Mouse (Mus musculus) lung, adult 18-20 months (tissue): Measurements from ENCODE around the gene Gm7271.

Experiments used
- DNase-seq, 2 experiments: peaks; one replicate each; pipeline ENCODE4 v3.0.0; 2022; ENCODE audit warnings: mixed read lengths in 2 of 2

The Gm7271 gene

GRCm38 (mm10) chr5:76483811-76484210 lies at the start of gene Gm7271:
Gene Gm7271 (plus strand): TSS chr5:76484040.
- no peak for DNase-seq

- peak; percentile 73 to 85 for DNase-seq
Measured at GRCm38 (mm10) chr5:76437100-76437499, 46.7 kb upstream of the Gm7271 start.

GRCm38 (mm10) chr5:76437696-76438095 lies 46.1 kb upstream of the Gm7271 start:
- no peak for DNase-seq

GRCm38 (mm10) chr5:76441431-76441830 lies 42.4 kb upstream of the Gm7271 start:
- no peak for DNase-seq

- DNase-seq, result no peak
Measured at GRCm38 (mm10) chr5:76474931-76475330, 8.9 kb upstream of the Gm7271 start.

DNA sequence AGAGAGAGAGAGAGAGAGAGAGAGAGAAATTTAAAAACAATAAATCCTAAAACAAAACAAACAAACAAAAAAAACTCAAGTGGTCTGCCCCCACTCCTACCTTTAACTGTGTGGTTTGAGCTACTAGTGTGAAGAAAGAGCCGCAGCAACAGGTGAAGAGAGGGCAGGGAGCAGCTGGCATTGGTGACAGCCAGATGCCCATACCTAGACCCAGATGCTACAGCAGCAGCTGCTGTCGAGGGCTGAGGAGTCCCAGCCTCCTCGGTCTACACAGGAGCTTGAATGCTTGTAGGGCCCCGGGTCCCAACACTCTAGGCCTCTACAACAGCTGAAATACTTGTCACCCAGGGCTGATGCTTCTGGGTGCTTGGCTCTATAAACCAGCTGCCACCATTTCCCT lies 7.0 kb upstream of the Gm7271 start:
- DNase-seq, result no peak

GRCm38 (mm10) chr5:76477764-76478163 lies 6.1 kb upstream of the Gm7271 start:
- DNase-seq, result no peak

- DNase-seq, result no peak
Measured at GRCm38 (mm10) chr5:76495126-76495525, 11.3 kb downstream of the Gm7271 start.

GRCm38 (mm10) chr5:76522446-76522845 lies 38.6 kb downstream of the Gm7271 start:
- no peak for DNase-seq

DNA sequence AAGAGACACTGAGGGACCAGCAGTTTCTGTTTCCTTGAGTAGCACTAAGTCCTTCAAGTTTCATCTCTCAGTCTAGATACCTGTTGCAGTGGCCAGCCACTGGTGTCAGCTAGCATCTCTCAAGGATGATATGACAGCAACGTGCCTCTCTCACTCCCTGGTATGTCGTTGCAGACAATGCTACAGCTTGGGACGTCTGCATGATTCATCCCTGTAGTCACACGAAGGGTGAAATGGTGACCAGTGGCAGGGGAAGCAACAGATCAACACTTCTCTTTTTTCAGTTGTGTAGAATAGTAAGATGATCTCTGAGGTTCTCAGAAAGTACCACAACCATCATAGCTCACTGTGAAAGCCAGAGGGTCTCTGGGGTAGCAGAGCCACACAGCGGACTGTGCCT lies 40.8 kb downstream of the Gm7271 start:
- no peak for DNase-seq

DNA sequence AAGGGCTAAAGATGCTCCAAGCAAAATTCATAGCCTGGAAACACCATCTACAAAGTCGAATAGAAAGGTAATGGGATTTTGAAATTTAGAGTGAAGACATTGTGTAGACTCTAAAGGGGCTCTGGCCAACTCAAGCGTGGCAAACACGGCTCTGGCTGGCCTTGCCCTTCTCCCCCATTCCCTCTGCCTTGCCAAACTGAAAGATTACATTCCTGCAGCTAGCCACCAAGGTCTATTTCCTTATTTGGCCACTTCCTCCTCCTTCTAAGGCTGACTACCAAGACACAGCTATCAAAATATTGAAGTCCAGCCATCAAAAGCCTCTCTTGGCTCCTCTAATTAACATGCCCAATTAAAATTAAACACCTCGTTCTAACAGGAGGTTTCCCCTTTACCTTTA lies 41.2 kb downstream of the Gm7271 start:
- no peak for DNase-seq

- no peak for DNase-seq
Measured at GRCm38 (mm10) chr5:76525829-76526228, 42.0 kb downstream of the Gm7271 start.

DNA sequence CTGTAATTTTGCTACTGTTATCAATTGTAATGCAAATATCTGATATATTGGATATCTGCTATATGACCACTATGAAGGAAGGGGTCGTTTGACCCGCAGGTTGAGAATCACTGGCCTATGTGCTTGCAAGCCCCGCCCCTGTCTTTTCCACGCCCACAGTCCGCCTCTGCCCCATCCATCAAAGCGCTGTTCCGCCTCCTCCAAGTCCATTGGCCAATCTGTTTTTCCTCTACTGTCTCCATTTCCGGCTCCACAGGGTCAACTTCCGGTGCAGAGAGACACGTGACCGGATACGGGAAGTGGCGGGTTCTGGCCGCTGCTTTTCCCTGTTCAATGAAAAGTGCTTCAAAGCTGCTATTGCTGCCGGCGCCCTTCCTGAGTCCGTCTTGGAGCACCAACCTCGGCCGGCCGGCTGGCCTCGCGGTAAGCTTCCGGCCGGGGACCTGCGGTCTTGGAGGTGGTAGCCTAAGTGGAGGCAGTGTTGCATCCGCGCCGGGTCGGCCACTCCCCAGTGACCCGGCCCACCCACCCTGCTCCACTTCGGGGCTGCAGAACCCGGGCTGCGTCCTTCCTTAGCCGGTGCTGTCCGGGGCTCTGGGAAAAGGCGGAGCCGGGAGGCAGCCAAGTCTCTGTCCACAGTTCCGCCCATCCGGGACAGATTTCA lies 45.3 kb downstream of the Gm7271 start, which contains the start of gene Exoc1:
Gene Exoc1 (plus strand): TSS at position 272 of the 664 bp plus-strand sequence.
- peak; percentile 95 to 96 for DNase-seq

GRCm38 (mm10) chr5:76529704-76530066 lies 45.8 kb downstream of the Gm7271 start:
- DNase-seq, result no peak

DNA sequence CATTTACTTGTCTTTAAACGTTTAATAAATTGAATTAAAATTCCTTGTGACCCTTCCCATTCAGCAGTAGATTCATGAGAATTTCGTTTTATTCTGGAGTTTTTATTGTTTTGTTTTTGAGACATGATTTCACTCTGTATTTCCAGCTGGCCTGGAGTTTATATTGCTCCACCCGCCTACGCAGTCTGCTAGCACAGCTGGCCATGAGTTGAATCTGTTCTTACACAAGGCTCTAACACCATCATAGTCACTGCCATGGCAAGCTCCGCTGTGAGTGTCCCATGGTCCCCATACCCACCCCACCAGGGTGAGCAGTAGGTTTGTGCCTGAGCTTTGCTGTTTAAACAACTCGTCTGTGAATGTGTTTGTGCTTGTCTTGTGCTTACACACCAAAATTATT lies 49.3 kb downstream of the Gm7271 start:
- DNase-seq, result no peak

DNA sequence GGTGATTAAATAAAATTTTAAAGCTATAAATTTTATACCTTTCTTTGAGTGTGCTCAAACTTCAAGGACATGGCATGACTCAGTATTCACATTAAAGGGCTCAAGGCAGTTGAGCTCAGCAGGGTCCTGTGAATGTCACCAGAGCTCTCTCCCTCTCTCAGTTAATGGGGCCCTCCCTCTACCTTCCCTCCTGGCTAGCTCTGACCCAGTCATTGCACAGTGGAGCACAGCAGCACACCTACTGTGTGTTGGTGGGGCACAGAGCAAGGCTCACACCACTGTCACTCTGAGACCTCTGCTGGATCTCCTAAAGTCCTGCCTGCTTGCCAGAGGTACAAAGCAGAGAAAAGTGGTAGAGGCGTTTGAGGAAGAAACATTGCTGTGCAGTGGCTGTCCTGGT lies 52.4 kb downstream of the Gm7271 start:
- no peak for DNase-seq

- DNase-seq, result no peak
Measured at GRCm38 (mm10) chr5:76537578-76537977, 53.7 kb downstream of the Gm7271 start.

GRCm38 (mm10) chr5:76540181-76540580 lies 56.3 kb downstream of the Gm7271 start:
- DNase-seq, result peak in 1 of 2 experiments; percentile 14

GRCm38 (mm10) chr5:76540842-76541241 lies 57.0 kb downstream of the Gm7271 start:
- DNase-seq, result no peak

GRCm38 (mm10) chr5:76543200-76543599 lies 59.4 kb downstream of the Gm7271 start:
- no peak for DNase-seq

- no peak for DNase-seq
Measured at GRCm38 (mm10) chr5:76550426-76550825, 66.6 kb downstream of the Gm7271 start.

DNA sequence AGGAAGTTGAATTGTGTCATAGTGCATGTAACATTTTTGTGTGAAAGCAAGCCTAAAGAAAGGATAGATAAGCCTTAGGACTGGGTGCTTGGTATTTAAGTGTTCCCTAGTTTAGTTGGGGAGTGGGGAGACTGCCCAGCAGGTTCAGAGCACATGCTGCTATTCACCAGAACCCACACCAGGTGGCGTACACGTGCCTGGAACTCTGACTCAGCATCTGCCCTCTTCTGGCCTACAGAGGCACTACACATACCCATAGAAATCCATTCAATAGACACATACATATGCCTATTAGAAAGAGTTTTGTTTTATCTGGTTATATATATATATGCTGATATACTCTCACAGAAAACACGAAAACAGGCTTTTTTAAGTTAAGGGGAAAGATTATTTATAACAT lies 81.5 kb downstream of the Gm7271 start:
- DNase-seq, result peak; percentile 47 to 64
